Mouse (Mus musculus) myocyte (in vitro differentiated cells): ENCODE data around the gene Kazn.

Experiments used
- MAX ChIP-seq: IDR thresholded peaks from one replicate; pipeline ENCODE4 v1.6.1; 2011; ENCODE audit warnings: low read depth, mild to moderate bottlenecking, control low read depth
- MYOG ChIP-seq, 3 experiments: IDR thresholded peaks; one replicate each; pipeline ENCODE4 v1.6.1; 2011; ENCODE audit warnings: control low read depth in 2 of 3, low read depth in 2 of 3, mild to moderate bottlenecking in 2 of 3; ENCODE audit not compliant: insufficient read length in 2 of 3, control insufficient read depth in 1 of 3, insufficient read depth in 1 of 3
- POLR2A ChIP-seq: IDR thresholded peaks from one replicate; pipeline ENCODE4 v1.6.1; 2011; ENCODE audit warnings: low read depth, mild to moderate bottlenecking, control low read depth, moderate library complexity; ENCODE audit not compliant: insufficient read length
- USF1 ChIP-seq: IDR thresholded peaks from one replicate; pipeline ENCODE4 v1.6.1; 2011; ENCODE audit warnings: low read depth, mild to moderate bottlenecking, control low read depth, moderate library complexity

GRCm38 (mm10) chr4:142071243-142071991, 167.8 kb downstream of the Kazn start:
- TF ChIP-seq POLR2A (no peak), USF1 (no peak), MYOG (IDR thresholded peaks at IDR 0.05; ENCODE audit: control insufficient read depth in 1 of 3, insufficient read depth in 1 of 3, insufficient read length in 2 of 3, low read depth in 2 of 3) (no peak), MAX (no peak)
